Mouse (Mus musculus) lung, postnatal 14 days (tissue): ENCODE data around the gene Hibadh.

ENCODE experiments used
- DNase-seq: peaks from one replicate; pipeline ENCODE4 v3.0.0; 2021

Gene Hibadh

DNA sequence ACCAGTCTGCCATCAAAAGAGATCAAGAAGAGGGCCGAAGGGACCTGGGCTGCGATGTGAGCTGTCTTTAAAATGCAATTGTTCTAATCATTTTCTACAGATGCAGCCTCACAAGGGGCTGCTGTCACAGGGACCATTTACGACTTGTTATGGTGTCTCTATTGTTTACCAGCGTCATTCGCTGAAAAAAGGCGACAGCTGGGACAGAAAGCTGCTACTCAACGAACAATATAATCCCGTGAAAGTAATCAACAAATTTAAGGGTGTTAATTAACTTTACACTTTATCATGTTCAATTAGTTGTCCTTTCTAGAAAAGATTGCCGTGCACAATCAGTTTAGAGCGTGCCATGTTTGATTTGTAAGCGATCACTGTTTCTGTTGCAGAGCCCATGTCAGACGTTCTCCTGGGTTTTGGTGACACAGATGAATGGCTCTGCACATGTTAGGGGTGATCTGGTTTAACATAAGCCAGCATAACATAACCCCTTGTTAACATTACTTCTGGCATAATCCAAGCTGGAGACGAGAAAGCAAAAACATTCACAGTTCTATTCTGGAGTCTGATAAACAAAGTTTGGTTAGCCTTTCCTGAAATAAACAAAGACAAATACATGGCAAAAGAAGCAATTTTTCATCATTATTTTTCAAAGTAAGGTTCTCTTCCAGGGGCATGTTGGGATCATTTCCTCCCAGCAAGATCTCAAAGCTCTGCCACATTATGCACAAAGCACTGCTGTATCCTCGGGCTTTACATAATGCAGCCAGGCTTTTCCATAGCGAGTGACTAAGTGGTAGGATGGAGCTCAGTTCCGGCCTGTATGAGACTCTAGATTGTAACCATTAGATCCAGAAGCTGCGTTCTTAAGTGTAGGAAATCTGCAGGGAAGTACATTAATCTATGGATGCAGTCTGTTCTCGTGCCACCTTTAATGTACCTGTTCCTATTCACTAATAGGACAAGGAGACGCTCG lies 72.6 kb downstream of the Hibadh start:
- DNase-seq, result no peak

DNA sequence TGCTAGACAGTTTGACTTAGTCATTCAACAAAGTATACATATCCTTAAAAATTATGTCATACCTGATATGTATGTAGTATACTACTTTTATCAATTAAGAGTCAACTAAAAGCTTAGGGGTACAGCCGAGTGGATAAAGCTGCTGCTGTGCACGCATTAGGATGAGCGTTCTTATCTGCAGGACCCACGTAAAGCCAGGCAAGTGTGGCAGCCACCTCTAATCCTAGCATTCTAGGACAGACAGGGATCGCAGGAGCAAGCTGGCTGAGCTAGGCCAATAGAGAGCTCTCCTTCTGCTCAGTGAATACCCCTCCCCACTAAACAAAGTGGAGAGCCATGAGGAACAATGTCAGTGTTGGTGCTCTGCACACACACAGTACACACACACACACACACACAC lies 75.0 kb downstream of the Hibadh start:
- DNase-seq, result no peak

DNA sequence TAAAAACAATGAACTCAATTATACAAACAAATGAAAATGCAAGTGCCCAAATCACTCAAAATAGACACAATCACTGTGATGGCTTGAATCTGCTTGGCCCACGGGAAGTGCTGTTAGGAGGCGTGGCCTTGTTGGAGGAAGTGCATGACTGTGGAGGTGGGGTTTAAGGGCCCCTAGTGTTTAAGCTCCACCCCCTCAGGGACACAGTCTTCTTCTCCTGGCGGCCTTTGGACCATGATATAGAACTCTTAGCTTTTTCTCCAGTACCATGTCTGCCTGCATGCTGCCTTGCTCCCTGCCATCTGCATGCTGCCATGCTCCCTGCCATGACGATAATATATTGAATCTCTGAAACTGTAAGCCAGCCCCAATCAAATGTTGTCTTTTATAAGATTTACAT lies 77.2 kb downstream of the Hibadh start:
- DNase-seq, result no peak

DNA sequence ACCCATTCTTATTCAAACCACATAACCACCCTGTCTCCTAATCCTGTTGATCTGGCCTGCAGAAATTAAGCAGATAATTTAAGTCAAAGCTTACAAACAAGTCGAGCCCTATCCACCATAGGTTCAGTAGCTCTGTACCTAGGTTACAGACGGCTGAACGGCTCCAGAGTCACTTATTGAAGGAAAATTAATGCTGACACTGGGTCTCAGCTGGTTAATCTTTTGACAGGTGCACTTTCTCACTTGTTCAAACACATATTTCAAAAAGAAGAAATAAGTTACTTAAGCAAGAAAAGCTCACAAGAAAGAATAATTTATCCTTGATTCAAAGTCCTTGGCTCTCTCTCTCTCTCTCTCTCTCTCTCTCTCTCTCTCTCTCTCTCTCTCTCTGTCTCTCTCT lies 81.1 kb downstream of the Hibadh start:
- DNase-seq, result no peak

DNA sequence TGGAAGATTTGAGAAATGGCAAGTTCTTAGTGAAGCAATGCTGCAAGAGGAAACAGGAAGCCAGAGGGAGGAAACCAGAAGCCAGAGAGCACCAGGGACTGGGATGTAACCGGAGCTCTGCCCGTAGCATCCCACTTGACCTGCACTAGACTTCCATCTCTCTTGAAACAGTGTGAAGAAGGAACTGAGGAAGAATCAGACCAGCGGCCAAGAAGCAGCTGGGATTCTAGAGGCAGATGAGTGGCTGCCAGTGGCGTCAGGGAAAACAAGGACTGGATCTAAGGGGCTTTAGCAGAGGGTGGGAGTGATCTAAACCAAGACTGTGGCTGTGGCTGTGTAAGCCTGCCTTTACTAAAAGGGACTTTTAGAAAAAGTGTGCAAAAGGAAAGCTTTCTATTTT lies 95.8 kb downstream of the Hibadh start:
- no peak for DNase-seq

DNA sequence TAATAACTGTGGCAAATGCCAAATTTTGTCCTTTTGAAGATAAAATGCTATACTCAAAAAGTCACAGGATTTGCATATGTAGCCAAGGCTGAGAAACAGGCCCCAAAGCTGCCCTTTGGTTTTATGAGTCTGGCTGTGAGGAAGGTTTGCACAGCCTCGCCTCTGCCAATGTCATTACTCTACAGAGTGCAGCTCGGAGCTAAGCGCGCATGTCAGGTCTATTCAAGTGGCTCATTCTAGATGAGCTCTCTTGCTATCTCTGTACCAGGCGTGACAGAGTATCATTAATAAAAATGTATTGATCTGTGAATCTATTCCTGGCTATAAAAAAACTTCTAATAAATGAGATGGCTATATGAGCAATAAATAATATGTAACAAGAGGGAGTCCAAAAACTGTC lies 97.7 kb downstream of the Hibadh start:
- DNase-seq, result no peak

DNA sequence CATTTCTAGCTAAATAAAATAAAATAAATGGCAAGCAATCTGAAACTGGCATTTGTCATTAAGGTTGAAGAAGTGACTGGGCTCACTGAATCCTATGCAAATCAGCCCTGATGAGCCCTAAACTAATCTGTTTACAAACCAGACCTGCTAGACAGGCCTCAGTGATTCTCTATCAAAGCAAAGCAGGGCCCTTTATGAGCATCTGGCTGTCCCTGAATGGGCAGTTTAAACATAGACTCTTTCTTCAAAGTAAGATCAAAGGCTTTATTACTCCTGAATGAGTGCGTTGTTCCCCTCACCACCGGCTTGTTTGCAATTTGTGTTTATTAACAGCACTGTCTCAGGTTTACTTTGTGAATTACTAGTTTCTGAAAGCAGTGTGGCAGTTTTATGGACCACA lies 100.3 kb downstream of the Hibadh start:
- DNase-seq, result no peak

DNA sequence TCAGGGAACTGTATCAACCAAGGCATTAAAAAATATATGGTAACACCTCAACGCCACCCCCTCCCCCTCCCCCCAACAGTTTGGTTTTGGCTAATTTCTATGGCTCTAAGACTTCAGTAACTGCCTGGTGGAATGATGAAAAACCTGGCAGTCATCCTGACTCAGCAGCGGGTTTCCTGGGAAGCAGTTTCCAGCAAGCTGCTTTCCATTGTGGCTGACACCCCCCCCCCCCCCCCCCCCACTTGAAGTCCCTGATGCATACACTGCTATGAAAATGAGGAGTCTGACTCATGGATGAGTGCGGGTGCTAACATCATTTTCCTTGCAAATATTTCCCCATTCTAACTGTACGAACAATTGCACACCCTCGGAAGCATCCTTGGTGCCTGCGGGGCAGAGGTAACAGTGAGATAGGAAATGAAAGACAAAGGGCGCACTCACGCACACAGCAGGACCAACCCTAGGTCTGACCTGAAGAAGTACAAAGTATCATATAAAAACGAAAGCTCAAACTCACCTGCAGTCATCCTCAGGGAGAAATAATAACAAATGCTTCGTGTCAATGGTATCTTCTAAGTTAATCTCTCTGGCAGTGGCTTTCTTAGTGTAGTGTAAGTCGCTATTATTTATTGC lies 105.0 kb downstream of the Hibadh start:
- DNase-seq, result no peak

DNA sequence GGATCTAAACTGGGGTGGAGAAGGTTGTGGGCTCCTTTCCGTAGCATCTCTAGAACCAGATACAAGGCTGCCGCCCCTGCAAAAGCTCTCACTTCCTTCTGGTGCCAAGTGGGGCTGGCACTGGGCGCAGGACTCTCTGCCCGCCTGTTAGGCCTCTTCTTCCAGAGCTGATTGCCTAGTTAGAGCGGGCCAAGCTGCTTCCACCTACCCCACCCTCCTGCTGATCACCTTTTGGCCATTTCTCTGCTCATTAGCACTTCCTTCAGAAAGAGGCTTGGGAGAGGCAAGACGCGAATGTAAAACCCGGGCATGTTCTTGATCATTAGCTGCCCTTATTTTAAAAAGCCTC lies 108.1 kb downstream of the Hibadh start:
- DNase-seq, result no peak

DNA sequence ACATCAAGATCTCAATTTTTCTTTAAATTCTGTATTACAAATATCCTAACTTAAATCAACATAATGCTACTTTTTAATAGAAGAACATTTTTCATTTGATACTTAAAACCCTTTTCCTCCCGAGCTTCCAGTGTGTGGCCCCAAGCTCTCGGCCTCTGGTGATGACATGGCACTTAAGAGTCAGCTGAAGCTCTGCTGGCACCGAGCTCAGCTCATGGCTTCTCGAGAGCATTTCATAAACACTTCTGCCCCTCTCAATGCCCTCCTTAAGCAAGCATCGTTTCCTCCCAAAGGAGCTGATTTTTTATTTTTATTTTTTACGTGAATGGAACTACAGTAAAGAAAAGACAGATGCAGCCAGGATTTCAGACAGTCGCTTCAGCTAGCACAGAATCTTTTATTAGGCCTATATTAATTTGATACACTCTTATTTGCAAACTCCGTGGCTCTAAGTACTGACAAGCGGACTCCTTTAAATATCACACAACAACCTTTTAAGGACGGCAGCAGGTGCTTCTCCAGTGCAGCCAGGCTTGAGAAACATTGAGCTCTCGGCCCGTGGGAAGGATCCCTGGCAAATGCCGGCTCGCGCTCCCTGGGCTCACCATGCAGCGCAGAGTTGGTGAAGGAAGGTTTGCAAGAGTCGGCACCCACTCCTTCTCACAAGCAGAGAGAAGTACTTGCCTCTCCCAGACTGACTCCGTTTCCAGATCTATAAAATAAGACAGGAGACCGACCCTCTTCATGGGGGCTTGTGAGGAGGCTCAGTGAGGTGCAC lies 108.6 kb downstream of the Hibadh start:
- DNase-seq, result no peak

DNA sequence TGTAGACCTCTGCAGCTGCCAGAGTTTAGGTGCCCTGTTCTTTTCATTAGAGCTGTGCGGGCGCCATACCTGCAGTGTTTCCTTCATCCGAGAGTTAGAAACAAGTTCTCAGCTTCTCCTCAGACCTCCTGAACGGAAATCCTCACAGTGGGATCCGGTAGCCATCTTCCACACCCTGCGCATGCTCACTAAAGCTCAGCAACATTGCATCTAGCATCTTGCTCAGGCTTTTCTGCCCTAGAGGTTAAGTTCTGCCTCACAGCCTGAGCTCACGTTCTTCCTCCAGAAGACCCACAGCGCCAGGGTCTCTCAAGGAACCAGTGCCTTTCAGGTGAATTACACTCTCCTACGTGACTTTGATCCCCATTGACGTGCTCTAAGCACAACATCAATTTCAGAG lies 109.3 kb downstream of the Hibadh start:
- DNase-seq, result no peak

DNA sequence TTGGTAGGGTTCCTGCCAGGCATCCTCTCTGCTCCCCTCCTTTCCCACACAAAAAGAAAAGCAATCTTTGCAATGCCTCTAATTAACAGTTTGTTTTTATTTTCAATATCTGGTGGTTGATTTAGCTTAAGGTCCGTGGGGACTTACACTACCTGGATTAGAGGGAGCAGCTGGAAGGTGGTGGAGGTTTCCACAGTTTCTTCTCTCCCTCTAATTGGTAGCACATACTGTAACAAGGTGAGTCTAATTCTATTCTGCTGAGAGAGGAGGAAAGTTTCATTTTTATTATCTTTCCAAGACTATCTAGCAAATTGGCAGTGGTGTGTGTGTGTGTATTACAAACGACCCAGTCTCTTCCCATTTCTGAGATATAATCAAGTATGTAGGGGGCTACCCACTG lies 116.0 kb downstream of the Hibadh start:
- no peak for DNase-seq

DNA sequence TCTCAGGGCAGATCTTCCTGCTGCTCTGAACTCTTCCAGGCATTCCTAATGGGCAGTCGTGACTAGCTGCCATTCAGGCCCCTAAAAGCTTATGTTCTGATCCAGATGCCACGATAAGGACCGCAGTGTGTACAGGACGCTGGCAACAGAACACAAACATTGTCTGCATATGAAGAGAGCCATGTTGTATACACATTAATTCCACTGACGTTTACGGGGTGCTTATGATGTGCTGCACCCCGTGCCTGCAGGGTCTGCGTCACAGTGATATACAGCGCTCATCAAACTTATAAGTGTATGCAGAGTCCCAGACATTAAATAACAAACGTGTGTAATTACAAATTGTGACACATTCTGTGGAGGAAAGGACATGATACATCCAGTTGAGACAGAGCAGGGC lies 121.5 kb downstream of the Hibadh start:
- no peak for DNase-seq

DNA sequence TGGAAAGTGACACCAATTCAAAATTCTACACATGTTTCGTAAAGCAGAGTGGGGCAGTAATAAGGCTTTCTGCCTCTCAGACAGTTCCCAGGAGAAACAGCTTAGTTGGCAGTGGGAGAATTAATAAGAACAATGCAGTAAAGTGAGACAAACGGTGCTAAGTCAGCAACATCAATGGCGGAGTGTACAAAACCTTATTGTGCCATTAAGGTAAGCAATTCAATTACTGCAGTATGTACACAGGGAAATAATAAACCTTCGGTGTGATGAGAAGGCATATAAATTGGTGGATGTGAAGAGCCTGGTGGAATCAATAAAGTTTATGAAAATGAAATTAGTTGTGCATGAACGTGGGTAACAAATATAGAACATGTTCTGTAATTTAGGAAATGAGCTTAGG lies 122.9 kb downstream of the Hibadh start:
- no peak for DNase-seq

DNA sequence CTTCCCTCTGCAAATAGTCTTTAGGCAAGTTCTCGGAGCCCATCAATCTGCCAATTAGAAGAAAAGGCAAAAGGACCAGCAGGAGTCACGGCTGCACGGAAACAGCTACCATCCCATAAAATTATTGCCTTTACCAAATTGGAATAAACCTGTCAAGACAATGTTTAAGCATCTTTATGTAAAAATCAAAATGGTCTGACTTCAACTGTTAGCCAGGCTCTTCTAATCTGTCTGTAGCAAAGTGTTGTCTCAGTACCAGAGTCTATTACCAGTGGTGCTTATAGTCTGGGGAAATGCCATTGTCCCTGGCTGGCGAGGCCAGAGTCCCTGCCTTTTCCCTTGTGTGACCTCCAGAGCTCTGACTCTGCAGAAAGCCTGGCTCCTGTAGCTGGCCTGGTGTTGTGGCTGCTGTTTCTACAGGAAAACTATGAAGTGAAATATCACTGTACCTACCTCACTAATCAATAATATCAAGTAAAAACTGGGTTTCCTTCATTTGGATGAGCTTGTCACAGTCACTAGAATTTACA lies 126.2 kb downstream of the Hibadh start:
- DNase-seq, result no peak

DNA sequence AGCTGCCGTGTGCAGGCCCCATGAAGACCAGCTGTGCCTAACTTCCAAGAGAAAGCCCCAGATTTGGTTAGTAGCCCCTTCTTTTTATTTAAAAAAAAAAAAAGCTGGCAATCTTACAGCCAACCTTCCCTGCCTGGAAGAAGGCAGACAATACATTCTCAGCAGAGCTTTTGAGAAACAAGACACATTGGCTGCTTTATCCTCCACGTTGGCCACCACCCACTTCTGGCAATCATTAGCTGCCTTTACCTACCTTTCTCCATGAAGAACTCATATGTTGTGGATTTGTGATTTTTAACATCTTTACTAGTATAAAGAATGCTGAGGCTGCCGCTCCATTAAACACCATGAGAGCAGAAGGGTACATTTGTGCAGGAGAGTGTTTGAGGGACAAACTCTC lies 131.4 kb downstream of the Hibadh start:
- DNase-seq, result no peak

DNA sequence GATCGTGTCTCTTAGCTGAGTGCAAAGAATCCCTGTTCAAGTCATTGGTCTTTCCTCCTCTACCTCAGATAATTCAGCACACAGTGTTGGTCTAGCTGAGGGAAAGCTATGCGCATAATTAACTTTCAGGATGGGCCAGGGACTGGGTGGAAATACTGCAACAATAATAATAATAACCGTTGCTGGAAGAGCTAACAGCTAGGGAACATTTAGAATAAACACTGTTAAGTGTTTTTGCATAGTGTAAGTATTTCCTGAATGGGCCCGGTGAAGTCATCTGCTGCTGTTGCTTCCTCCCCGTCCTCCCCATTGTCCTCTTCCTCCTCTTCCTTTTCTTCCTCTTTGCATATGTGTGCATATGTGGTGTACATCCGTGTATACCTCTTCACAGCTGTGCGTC lies 132.2 kb downstream of the Hibadh start:
- no peak for DNase-seq

DNA sequence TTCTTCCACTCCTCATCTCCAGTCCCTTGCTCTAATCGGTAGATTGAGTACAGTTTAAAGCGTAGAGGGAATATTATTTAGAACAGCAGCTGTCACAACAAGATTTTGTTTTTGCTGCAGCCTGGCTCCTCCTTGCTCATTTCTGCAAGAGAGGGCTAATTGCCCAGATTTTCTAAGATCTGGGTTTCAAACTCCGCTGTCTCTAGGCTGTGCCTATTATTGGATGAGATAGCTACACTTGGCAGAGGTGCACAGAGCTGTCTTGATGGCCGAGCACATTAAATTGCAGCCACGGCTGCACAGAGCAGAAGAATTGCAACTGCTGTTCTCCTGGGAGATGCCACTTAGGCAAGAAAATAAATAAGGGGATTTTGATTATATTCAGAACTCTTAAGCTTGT lies 133.0 kb downstream of the Hibadh start:
- no peak for DNase-seq

DNA sequence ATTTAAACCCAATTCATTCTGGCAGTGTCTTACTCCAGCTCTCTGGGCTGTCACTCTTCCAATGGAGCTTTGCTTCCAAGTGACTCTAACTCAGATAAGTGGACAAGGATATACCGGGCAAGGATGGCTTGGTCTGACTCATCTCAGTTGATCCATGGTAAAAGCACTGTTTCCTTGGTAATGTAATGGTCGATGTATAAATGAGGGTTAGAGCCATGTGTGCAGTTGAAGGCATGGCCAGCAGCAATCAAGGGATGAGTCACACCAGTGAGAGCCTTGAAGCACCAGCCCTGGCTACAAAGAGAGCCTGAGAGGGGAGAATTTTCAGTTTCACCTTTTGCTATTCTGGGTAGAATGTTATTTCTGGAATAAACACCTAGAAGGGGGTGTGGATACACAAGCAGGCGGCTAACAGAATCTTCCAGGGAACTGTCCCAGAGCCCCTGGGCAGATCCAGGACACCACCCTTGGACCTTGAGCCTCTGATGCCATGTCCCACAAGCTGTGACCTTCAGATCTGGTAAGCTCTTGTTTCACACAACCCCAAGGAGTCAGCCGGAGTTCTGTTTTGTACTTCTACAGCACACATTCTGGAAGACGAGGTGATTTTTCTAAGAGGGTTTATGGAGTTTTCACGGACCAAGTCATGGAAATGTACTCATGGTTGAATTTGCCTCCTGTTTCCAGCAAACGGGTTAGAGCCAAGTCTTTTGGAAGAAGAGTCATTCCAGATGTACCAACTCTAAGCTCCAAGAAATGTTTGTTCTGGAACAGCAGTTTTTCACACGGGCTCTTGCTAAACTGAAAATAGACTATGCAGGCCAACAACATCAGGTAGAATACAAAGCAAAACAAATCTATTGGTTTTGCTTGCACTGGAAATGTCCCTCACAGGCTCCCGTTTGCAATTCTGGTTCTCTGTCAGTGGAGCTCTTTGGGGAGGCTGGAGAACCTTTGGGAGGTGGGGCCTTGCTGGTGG lies 134.1 kb downstream of the Hibadh start:
- no peak for DNase-seq

DNA sequence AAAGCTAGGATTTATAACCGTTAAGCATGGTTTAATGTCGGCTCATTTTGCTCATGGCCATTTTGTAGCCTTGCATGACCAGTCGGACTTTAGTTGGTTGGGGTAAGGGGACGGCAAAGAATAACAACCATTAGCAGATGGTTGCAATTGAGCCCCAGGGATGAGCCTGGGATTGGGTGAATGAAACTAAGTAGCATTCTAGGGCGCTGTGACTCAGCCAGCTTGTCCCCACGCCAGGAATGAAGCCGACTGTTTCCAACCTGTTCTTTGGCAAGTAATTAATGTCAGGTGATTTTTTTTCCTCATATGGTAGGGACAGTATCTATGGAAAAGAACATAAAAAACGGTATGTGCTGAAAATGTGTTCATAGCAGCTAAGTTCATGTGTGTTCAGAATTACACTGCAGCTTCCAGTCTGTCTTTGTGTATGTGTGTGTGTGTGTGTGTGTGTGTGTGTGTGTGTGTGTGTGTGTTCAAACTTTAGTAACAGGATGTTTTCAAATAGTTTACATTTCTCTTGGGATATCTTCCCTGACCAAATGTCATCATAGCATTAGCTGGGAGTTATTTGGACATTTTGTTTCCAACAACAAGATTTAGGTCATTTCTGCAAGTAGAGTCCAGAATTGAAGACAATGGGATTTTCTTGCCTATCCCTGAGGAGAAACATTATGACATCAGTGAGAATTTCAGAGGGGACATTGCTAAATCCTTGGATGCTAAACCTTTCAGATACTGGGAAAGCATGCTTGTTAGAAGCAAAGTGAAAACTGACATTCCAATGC lies 135.3 kb downstream of the Hibadh start:
- no peak for DNase-seq

DNA sequence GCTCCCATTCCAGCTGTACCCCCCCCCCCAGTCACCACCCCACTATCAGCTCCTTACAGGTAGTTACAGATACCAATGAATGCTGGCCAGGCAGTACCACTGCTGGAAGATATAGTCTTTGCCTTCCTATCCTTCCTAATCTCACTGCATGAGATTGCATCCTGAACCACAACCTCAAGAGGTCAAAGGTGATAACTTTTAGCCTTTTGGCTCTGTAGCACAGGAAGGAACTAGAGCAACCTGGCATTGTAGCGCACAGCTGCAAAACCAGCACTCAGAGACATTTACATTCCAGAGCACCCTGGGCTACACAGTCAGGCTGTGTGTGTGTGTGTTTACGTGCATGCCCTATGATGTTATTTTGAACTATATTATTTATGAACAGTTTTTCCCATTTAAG lies 137.2 kb downstream of the Hibadh start:
- DNase-seq, result no peak

DNA sequence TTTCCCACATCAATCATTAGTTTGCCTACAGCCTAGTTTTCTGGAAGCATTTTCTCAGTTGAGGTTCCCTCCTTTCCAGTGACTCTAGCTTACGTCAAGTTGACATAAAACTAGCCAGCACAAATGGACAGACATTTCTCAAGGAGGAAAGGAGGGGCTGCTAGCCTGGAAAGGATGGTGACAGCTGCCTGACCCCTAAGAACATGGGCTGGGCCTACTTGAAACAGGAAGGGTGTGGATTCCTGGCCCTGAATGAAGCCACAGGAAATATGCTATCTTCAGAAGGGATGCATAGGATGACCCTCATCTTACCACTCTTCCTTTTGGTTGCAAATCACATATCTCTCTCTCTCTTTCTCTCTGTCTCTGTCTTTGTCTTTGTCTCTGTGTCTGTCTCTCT lies 138.7 kb downstream of the Hibadh start:
- no peak for DNase-seq
